Mouse (Mus musculus) liver, postnatal 0 days (tissue): Measurements from ENCODE around the gene Trub1. TPM values are rescaled to one million over a fixed set of nuclear protein-coding genes. Genes with fewer than 3 reads are reported as not detected.

Source experiments
- ATAC-seq: fragments of 200-750 bp; cut with Nextera tagmentation; 2 replicates; pipeline ENCODE4 v1.8.0; 2017; ENCODE audit warnings: mild to moderate bottlenecking, moderate library complexity
- DNase-seq: peaks from one replicate; pipeline ENCODE4 v3.0.0-alpha.2; 2016
- H3K27ac ChIP-seq: fragments of 300-500 bp; sonication (generic); 2 replicates; pipeline ENCODE4 v1.5.1; 2014; ENCODE audit warnings: antibody characterized with exemption, moderate library complexity, mild to moderate bottlenecking, low read depth
- H3K27me3 ChIP-seq: fragments of 300-500 bp; sonication (generic); 2 replicates; pipeline ENCODE4 v1.6.1; 2014; ENCODE audit warnings: low read length, control low read depth, mixed read lengths; ENCODE audit not compliant: insufficient read depth
- H3K36me3 ChIP-seq: fragments of 300-500 bp; sonication (generic); replicated peaks from 2 replicates; pipeline ENCODE4 v1.6.1; 2014; ENCODE audit warnings: mild to moderate bottlenecking, control low read depth, low read length, moderate library complexity, mixed read lengths; ENCODE audit not compliant: insufficient read depth
- H3K4me1 ChIP-seq: fragments of 300-500 bp; sonication (generic); 2 replicates; pipeline ENCODE4 v1.6.1; 2014; ENCODE audit warnings: antibody characterized with exemption, mild to moderate bottlenecking, control low read depth; ENCODE audit not compliant: insufficient read depth
- H3K4me2 ChIP-seq: fragments of 300-500 bp; sonication (generic); 2 replicates; pipeline ENCODE4 v1.6.1; 2014; ENCODE audit warnings: low read depth, mild to moderate bottlenecking, low read length, moderate library complexity, mixed read lengths
- H3K4me3 ChIP-seq: fragments of 300-500 bp; sonication (generic); 2 replicates; pipeline ENCODE4 v1.5.1; 2014; ENCODE audit warnings: low read depth, low read length
- H3K9ac ChIP-seq: fragments of 300-500 bp; sonication (generic); replicated peaks from 2 replicates; pipeline ENCODE4 v1.6.1; 2014; ENCODE audit warnings: mild to moderate bottlenecking, moderate library complexity
- H3K9me3 ChIP-seq: fragments of 300-500 bp; sonication (generic); 2 replicates; pipeline ENCODE4 v1.6.1; 2016; ENCODE audit warnings: mild to moderate bottlenecking, control low read depth, low read length, mixed read lengths
- CTCF ChIP-seq: sonication (generic); IDR thresholded peaks from 2 replicates; pipeline ENCODE4 v1.5.1; 2016; ENCODE audit warnings: antibody characterized with exemption, low read depth
- EP300 ChIP-seq: IDR thresholded peaks from 2 replicates; pipeline ENCODE4 v1.6.1; 2016; ENCODE audit warnings: antibody characterized with exemption, low read depth, mild to moderate bottlenecking
- WGBS: fragments of 180-500 bp; shearing (Covaris S2); extraction: QIAGEN DNeasy Blood & Tissue Kit; methylation state at CpG from one replicate; pipeline ENCODE4 v1.1.7; 2014; ENCODE audit not compliant: insufficient replicate concordance; 5-methylcytosine and 5-hydroxymethylcytosine counted together
- polyA plus RNA-seq: library from polyadenylated mRNA; unstranded; fragments of >200 nt; fragmentation: Nextera tagmentation; extraction: Ambion mirVana; gene quantifications from 2 replicates; pipeline ENCODE4 v1.2.1, GENCODE M21; 2015

Gene Trub1
- 7.7 and 8.6 TPM in 2 replicates for polyA plus RNA-seq

GRCm38 (mm10) chr19:57452492-57453217 is at the start of gene Trub1:
Trub1 (plus strand) TSS chr19:57452912.
- 4% methylated on average over 26 of the region's 26 CpGs for WGBS
- peak; percentile 83 for DNase-seq
- TF ChIP-seq EP300 = no peak
- TF ChIP-seq CTCF = no peak
- Histone ChIP-seq H3K9ac (peak within 1 kb of the TSS; percentile 89), H3K4me1 (0 out of 2 replicates have a peak, but pooled peaks cover 4% of the 10 kb centered on the region), H3K36me3 (no peaks in the 10 kb centered on the region), H3K9me3 (no peaks in the 10 kb centered on the region), H3K27ac (peak within 1 kb of the TSS; percentile 74), H3K4me2 (peak within 1 kb of the TSS; percentile 82), H3K27me3 (no peaks in the 10 kb centered on the region), H3K4me3 (peak within 1 kb of the TSS; percentile 81)
- peak; percentile 99 for ATAC-seq

GRCm38 (mm10) chr19:57403700-57404501 is 48.8 kb upstream of the Trub1 start:
- H3K36me3 ChIP-seq = no peaks in the 10 kb centered on the region
- no peaks in the 10 kb centered on the region for H3K27me3 ChIP-seq
- H3K9ac ChIP-seq = no peak overlapping the region
- H3K4me3 ChIP-seq = no peak overlapping the region
- H3K4me1 ChIP-seq = peaks cover 7% of the 10 kb centered on the region; the same call in 1 of the 2 replicates
- peak; percentile 65 for TF ChIP-seq EP300
- TF ChIP-seq CTCF = peak; percentile 87
- ATAC-seq (peak; percentile 83), DNase-seq (peak; percentile 88)
- H3K27ac ChIP-seq = peak overlapping the region; percentile 63
- H3K4me2 ChIP-seq = no peak overlapping the region
- H3K9me3 ChIP-seq = no peaks in the 10 kb centered on the region
- 14% methylated on average over 24 of the region's 24 CpGs for WGBS

DNA sequence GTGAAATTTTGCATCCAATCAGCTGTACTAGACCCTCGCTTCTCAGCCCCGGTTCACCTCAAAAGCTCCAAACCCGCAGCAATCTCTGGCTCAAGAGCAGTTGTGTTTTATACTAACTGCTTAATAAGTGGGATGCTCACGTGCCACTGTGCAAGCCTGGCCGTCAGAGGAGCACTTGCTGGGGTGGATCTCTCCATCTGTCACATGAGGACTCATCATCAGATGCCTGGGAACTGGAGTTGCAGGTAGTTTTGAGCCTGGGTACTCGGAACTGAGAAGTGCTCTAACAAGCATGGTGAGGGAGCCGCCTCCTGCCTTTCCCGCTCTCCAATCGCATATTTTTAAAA is 48.2 kb upstream of the Trub1 start:
- DNase-seq (no peak), ATAC-seq (no peak)
- Histone ChIP-seq H3K27me3 (no peaks in the 10 kb centered on the region), H3K4me3 (no peak overlapping the region), H3K9me3 (no peaks in the 10 kb centered on the region), H3K4me1 (peaks cover 7% of the 10 kb centered on the region; the same call in 1 of the 2 replicates), H3K4me2 (no peak overlapping the region), H3K27ac (no peak overlapping the region), H3K9ac (no peak overlapping the region), H3K36me3 (no peaks in the 10 kb centered on the region)
- 24% methylated on average over 9 of the region's 9 CpGs for WGBS
- no peak for TF ChIP-seq CTCF
- TF ChIP-seq EP300 = no peak

GRCm38 (mm10) chr19:57407947-57408346 is 44.8 kb upstream of the Trub1 start:
- 82% methylated on average over 1 of the region's 1 CpGs for WGBS
- no peaks in the 10 kb centered on the region for H3K27me3 ChIP-seq
- TF ChIP-seq CTCF (no peak), EP300 (no peak)
- H3K27ac ChIP-seq = no peak overlapping the region
- no peak overlapping the region for H3K4me3 ChIP-seq
- H3K9me3 ChIP-seq = no peaks in the 10 kb centered on the region
- ATAC-seq (no peak), DNase-seq (no peak)
- no peak overlapping the region for H3K4me2 ChIP-seq
- peaks cover 17% of the 10 kb centered on the region for H3K4me1 ChIP-seq
- H3K36me3 ChIP-seq = no peaks in the 10 kb centered on the region
- H3K9ac ChIP-seq = no peak overlapping the region

- peak overlapping the region; percentile 53 for H3K4me2 ChIP-seq
- peak overlapping the region; percentile 34; the same call in 1 of the 2 replicates for H3K9ac ChIP-seq
- H3K27ac ChIP-seq = peak overlapping the region; percentile 48
- H3K27me3 ChIP-seq = no peaks in the 10 kb centered on the region
- ATAC-seq = peak; percentile 80
- H3K4me3 ChIP-seq = peak overlapping the region; percentile 5; the same call in 1 of the 2 replicates
- H3K36me3 ChIP-seq = no peaks in the 10 kb centered on the region
- peak; percentile 76 for DNase-seq
- no peaks in the 10 kb centered on the region for H3K9me3 ChIP-seq
- 13% methylated on average over 29 of the region's 29 CpGs for WGBS
- TF ChIP-seq CTCF = no peak
- no peak for TF ChIP-seq EP300
- H3K4me1 ChIP-seq = peaks cover 10% of the 10 kb centered on the region
Observed at GRCm38 (mm10) chr19:57411375-57412196, 41.1 kb upstream of the Trub1 start.
